Mouse (Mus musculus) midbrain, embryonic 13.5 days (tissue): ENCODE data around the gene Vmn2r97. TPM values are rescaled to one million over a fixed set of nuclear protein-coding genes. Genes with fewer than 3 reads are reported as not detected.
"Not testable (repeated sequence)": the region's sequence is repeated elsewhere in the genome, so short reads cannot be mapped to it uniquely, and the experiment has no call there.

Experiments used
- ATAC-seq: fragments of 200-750 bp; cut with Nextera tagmentation; 2 replicates; pipeline ENCODE4 v1.8.0; 2017; ENCODE audit warnings: mild to moderate bottlenecking, moderate TSS enrichment, moderate library complexity
- H3K27ac ChIP-seq: fragments of 300-500 bp; sonication (generic); 2 replicates; pipeline ENCODE4 v1.5.1; 2015; ENCODE audit warnings: inconsistent platforms, mild to moderate bottlenecking, moderate library complexity
- H3K27me3 ChIP-seq: fragments of 300-500 bp; sonication (generic); 2 replicates; pipeline ENCODE4 v1.6.1; 2015; ENCODE audit warnings: mild to moderate bottlenecking, inconsistent platforms
- H3K36me3 ChIP-seq: fragments of 300-500 bp; sonication (generic); 2 replicates; pipeline ENCODE4 v1.6.1; 2015; ENCODE audit warnings: mild to moderate bottlenecking, inconsistent platforms
- H3K4me1 ChIP-seq: fragments of 300-500 bp; sonication (generic); replicated peaks from 2 replicates; pipeline ENCODE4 v1.6.1; 2015; ENCODE audit warnings: inconsistent platforms
- H3K4me2 ChIP-seq: fragments of 300-500 bp; sonication (generic); replicated peaks from 2 replicates; pipeline ENCODE4 v1.6.1; 2015; ENCODE audit warnings: moderate library complexity, mild to moderate bottlenecking, inconsistent platforms
- H3K4me3 ChIP-seq: fragments of 300-500 bp; sonication (generic); replicated peaks from 2 replicates; pipeline ENCODE4 v1.5.1; 2015; ENCODE audit warnings: mild to moderate bottlenecking, inconsistent platforms
- H3K9ac ChIP-seq: fragments of 300-500 bp; sonication (generic); replicated peaks from 2 replicates; pipeline ENCODE4 v1.6.1; 2015; ENCODE audit warnings: mild to moderate bottlenecking, inconsistent platforms
- H3K9me3 ChIP-seq: fragments of 300-500 bp; sonication (generic); 2 replicates; pipeline ENCODE4 v1.6.1; 2016; ENCODE audit warnings: mild to moderate bottlenecking, inconsistent platforms
- WGBS: fragments of 180-500 bp; shearing (Covaris S2); methylation state at CpG from one replicate; pipeline ENCODE4 v1.1.7; 2015; 5-methylcytosine and 5-hydroxymethylcytosine counted together
- polyA plus RNA-seq: library from polyadenylated mRNA; unstranded; fragments of >200 nt; fragmentation: Nextera tagmentation; extraction: Ambion mirVana; gene quantifications from 2 replicates; pipeline ENCODE4 v1.2.1, GENCODE M21; 2015

Gene Vmn2r97
- polyA plus RNA-seq, result 0.05 and 0.06 TPM in 2 replicates

DNA sequence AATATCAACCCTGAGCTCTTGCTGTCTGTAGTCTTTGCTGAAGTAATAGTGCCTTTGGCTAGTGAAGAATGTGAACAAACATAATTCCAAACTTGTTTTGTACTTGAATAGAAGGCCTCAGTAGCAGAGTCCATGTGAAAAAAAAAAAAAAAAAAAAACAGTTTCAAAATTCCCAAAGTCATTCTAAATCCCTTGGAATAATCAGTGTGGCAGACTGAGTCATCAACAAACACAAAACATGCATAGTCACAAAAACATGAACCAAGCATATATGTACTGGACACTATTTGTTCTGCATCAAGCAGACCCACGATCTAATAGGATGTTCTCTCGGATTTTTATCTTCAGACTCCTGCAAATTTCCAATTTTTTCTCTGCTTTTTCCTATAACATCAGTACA, at the start of gene Vmn2r97:
Gene Vmn2r97, plus strand, starts transcription at position 301 of the 400 bp plus-strand sequence.
- H3K4me3 ChIP-seq, H3K36me3 ChIP-seq, H3K4me1 ChIP-seq, H3K9ac ChIP-seq, H3K4me2 ChIP-seq, ATAC-seq, H3K27ac ChIP-seq, H3K9me3 ChIP-seq, H3K27me3 ChIP-seq: not testable (repeated sequence)
- WGBS, result 68% methylated on average over 2 of the region's 2 CpGs

DNA sequence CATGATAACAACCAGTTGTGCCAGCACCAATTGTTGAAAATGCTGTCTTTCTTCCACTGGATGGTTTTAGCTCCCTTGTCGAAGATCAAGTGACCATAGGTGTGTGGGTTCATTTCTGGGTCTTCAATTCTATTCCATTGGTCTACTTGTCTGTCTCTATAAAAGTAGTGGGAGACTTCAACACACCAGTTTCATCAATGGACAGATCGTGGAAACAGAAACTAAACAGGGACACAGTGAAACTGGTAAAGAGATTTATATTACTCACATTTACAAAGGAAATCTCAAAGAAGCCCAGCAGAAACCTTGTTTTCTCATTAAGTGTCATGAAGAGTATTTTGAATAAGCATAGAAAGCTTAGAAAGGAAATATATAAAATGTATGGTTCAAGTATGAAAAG, 31.7 kb upstream of the Vmn2r97 start:
- ATAC-seq, H3K4me2 ChIP-seq, H3K9ac ChIP-seq, H3K27ac ChIP-seq, H3K36me3 ChIP-seq, H3K27me3 ChIP-seq, H3K4me3 ChIP-seq, H3K4me1 ChIP-seq: not testable (repeated sequence)
- 69% methylated on average over 2 of the region's 2 CpGs for WGBS
- H3K9me3 ChIP-seq, result peaks cover 17% of the 10 kb centered on the region; the same call in 1 of the 2 replicates

DNA sequence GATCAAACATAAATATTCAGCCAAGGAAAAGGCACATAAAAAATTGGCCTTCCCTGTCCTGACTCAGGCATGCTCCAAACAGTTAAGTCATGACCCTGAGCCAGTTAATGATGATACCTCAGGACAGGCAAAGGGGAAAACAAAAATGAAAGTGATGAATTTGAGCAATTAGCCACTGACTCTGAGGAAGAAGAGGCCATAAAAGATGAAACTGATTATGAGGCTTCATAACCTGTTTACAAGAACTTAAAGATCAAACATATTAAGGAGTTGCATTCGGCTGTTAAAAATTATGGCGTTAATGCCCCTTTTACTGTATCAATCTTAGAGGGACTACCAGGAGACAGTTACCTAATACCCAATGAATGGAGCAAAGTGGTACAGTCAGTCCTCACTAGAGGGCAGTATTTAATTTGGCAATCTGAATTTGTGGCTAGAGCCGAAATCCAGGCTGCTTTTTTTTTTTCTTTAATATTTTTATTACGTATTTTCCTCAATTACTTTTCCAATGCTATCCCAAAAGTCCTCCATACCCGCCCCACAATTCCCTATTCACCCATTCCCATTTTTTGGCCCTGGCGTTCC, 24.3 kb upstream of the Vmn2r97 start:
- ATAC-seq, result no peak
- Histone ChIP-seq H3K27me3 (no peaks in the 10 kb centered on the region), H3K9ac (no peak overlapping the region), H3K4me1 (no peaks in the 10 kb centered on the region), H3K9me3 (peaks cover 10% of the 10 kb centered on the region), H3K4me2 (no peak overlapping the region), H3K36me3 (no peaks in the 10 kb centered on the region), H3K4me3 (no peak overlapping the region), H3K27ac (no peak overlapping the region)
- WGBS, result 83% methylated on average over 6 of the region's 6 CpGs

DNA sequence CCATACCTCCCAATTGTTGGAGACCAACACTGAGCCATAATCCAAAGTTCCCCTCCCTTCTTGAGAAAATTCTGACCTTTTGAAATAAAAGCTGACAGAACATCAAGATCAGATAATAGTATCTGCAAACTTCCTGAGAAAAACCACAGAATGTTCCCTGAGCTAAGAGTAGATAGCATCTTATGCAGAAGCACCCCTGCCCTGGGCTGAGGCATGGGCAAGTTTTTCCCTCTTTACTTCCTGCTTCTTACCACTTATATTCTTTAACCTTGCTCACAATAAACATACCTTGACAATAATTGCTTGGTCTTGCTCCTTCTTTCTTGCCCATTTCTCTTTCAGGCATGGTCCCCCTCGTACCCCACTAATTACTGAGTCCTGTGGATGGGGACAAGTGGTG, 43.7 kb downstream of the Vmn2r97 start:
- H3K4me2 ChIP-seq, H3K27me3 ChIP-seq, H3K27ac ChIP-seq, H3K9ac ChIP-seq, ATAC-seq, H3K36me3 ChIP-seq, H3K4me3 ChIP-seq, H3K4me1 ChIP-seq: not testable (repeated sequence)
- 63% methylated on average over 1 of the region's 1 CpGs for WGBS
- peaks cover 72% of the 10 kb centered on the region for H3K9me3 ChIP-seq

DNA sequence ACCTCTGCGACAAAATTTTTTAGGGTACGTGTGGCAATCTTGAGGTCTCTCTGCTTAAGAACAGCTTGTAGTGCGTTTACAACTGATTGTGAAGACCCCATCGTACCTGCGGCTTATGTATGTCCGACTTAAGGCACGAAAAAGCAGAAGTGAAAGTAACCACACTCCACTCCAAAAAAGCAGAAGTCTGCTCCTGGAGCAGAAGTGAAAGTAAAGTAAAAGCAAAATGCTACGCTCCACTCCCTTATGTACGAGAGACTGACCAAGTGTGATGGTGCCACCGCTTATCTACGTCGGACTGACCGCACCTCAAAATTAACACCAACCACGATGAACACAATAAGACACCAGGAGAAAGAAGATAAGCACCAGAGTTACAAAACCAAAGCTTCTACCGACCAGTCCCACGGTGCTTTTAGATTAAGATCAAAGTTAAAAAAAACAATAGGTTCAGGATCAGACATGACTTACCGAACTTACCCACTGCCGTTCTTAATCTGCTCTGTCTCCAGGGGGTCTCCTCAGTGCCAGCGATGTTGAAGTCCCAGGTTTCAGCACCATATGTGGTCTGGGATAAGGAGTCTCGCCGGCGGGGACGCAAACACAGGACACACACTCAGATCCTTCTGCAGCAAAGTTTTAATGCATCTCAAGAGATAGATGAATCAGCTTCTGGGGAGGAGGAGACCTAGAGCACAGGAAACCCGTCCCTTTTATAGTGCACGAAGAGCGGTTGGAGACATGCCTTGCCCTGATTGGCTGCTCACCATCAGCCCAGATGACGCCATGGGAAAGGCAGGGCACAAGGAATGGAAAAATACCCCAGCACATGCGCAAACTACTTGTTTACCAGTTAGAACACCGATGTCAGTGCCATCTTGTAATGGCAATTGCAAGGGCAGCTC, 54.5 kb downstream of the Vmn2r97 start:
- no peaks in the 10 kb centered on the region for H3K36me3 ChIP-seq
- no peak overlapping the region for H3K4me3 ChIP-seq
- peaks cover 47% of the 10 kb centered on the region for H3K9me3 ChIP-seq
- WGBS, result 89% methylated on average over 29 of the region's 29 CpGs
- ATAC-seq, result no peak
- no peaks in the 10 kb centered on the region for H3K27me3 ChIP-seq
- H3K4me1 ChIP-seq, result no peaks in the 10 kb centered on the region
- no peak overlapping the region for H3K9ac ChIP-seq
- H3K4me2 ChIP-seq, result no peak overlapping the region
- no peak overlapping the region for H3K27ac ChIP-seq

Other genes starting within 250 kb of the Vmn2r97 start
- not detected in 2 replicates for gene Vmn2r98, start 139.2 kb downstream of the Vmn2r97 start, polyA plus RNA-seq